Mouse (Mus musculus): ENCODE results near the gene Caln1.
"Not testable (repeated sequence)": the region's sequence is repeated elsewhere in the genome, so short reads cannot be mapped to it uniquely, and the experiment has no call there.

Caln1 gene

DNA sequence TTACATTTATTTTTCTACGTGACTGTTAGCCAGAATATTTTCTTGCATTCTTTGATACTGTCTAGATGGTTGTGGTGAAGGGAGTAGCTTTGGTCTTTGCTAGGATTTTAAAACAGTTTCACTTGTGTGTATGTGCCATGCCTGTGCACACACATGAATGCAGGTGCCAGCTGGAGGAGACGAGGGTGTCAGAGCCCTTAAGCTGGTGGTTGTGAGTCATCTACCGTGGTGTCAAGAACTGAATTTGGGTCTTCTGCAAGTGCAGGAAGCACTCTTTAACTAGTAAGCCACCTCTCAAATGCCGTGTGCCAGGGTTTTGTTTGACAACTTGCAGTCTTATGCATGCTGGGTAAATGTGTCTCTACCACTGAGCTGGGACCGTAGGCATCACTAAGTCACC, 178.2 kb downstream of the Caln1 start:
- no peak for DNase-seq (ENCODE audit: low spot score)

GRCm38 (mm10) chr5:130553916-130554315, 184.7 kb downstream of the Caln1 start:
- no peak for DNase-seq (ENCODE audit: low spot score)

DNA sequence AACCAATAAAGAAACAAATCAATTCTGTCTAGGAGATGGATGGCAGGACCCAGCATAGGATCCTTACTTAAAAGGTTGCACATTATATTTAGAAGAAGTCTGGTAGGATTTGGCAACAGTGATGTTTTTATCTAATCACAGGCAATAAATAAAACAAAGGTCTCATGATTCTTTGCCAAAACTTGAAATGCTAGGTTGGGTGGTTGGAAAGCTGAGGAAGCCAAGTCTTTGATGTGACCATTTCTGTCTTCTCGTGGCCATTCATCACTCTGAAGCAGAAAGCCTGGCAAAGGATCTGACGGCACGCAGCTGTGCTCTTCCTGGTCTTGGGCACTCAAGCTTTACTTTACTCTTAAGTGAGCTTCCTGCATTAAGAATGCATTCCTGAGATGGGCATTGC, 193.9 kb downstream of the Caln1 start:
- peak; percentile 20 for DNase-seq (ENCODE audit: low spot score)

- no peak for DNase-seq (ENCODE audit: low spot score)
Measured at GRCm38 (mm10) chr5:130566002-130566401, 196.7 kb downstream of the Caln1 start.

GRCm38 (mm10) chr5:130577581-130577980, 208.3 kb downstream of the Caln1 start:
- no peak for DNase-seq (ENCODE audit: low spot score)

GRCm38 (mm10) chr5:130584042-130584441, 214.8 kb downstream of the Caln1 start:
- no peak for DNase-seq (ENCODE audit: low spot score)

DNA sequence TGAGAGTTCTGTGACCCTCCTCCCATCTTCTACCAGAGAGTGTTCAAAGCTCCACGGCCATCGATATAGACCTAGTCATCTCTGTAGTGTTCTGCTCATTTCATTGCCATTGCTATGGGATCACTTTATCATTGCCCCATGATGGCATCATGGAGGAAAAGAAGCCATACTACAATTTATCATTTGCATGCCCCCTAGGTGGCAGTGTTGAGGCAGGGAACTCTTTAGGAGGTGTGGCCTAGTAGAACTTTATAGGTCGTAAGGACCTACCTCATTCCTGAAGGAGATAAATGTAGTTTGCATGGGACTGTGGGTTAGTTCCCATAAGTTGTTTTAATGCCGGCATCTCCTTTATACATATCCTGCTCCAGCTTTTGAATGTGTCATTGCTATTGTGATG, 217.0 kb downstream of the Caln1 start:
- DNase-seq (ENCODE audit: low spot score), result no peak

DNA sequence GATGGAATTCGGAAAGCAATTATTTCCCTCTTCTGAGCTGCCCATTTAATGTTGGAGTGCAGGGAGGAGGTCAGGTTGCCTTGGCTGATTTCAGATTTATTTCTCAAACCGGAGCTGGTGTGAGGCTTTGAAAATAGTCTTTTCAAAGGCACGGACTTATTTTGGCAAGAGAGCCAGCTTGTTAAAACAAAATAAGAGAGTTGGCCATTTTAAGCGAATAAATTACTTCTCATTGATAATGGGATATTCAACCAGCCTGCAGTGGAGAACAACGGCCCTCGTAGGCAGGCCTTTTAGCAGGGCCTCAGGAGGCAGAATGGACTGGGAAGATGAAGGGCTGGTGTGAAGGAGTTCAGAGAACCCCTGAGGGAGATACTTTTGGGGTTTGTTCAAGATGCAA, 227.3 kb downstream of the Caln1 start:
- no peak for DNase-seq (ENCODE audit: low spot score)

- no peak for DNase-seq (ENCODE audit: low spot score)
Measured at GRCm38 (mm10) chr5:130613657-130614056, 244.4 kb downstream of the Caln1 start.

DNA sequence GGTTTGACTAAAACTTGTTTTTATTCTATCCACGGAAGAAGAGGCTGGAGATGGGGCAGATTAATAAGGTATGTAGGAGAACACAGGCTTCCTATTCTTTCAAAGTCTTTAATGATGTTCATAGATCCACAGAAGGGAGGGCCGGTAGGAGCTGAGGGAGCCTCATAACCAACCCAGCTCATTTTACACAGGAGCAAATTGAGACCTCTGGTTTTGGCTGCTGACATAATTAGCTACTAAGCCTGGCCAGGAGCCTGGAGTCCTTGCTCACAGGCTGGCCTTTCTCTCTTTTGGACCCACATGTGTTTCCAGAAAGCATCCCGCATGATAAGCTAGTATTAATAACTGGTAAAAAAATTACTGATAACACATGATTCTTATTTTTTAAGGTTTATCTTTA, 245.0 kb downstream of the Caln1 start:
- DNase-seq (ENCODE audit: low spot score), result no peak

GRCm38 (mm10) chr5:130620060-130620459, 250.8 kb downstream of the Caln1 start:
- DNase-seq (ENCODE audit: low spot score), result no peak

GRCm38 (mm10) chr5:130623206-130623605, 254.0 kb downstream of the Caln1 start:
- DNase-seq (ENCODE audit: low spot score), result no peak

GRCm38 (mm10) chr5:130627800-130628199, 258.5 kb downstream of the Caln1 start:
- no peak for DNase-seq (ENCODE audit: low spot score)

DNA sequence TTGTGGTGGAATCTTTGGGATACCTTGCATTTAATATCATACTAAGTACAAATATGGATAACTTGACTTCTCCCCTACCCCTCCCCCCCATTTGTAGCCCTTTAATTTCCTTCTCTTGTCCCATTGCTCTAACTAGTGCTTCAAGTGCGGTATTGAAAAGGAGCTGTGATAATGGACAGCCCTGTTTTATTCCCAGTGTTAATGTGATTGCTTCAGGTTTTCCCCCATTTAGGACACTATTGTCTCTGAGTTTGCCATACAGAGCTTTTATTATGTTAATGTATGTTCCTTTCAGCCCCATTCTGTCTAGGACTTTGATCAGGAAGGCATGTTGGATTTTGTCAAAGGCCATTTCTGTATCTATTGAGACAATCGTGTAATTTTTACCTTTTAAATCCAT, 266.1 kb downstream of the Caln1 start:
- no peak for DNase-seq (ENCODE audit: low spot score)

GRCm38 (mm10) chr5:130641881-130642280, 272.6 kb downstream of the Caln1 start:
- DNase-seq (ENCODE audit: low spot score), result no peak

GRCm38 (mm10) chr5:130646126-130646525, 276.9 kb downstream of the Caln1 start:
- DNase-seq (ENCODE audit: low spot score), result not testable (repeated sequence)

DNA sequence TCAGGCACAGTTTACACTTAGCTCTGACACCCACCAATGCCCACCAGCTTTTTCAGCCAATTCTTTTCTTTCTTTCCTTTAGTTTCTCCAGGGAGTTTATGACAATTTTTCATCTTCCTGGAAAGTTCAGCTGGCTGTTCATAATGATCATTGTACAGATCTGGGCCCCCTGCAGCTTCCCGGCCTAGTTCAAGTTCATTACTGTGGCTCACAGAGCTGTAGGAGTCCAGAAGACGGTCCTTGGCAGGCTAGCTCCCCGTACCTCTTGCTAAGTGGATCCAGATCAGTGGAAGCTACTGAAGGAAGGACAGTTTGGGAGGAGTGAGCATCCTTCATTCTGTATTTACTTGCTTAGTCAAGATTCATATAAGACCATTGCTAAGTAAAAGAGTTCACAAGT, 288.9 kb downstream of the Caln1 start:
- no peak for DNase-seq (ENCODE audit: low spot score)

GRCm38 (mm10) chr5:130666091-130666490, 296.8 kb downstream of the Caln1 start:
- DNase-seq (ENCODE audit: low spot score), result no peak

DNA sequence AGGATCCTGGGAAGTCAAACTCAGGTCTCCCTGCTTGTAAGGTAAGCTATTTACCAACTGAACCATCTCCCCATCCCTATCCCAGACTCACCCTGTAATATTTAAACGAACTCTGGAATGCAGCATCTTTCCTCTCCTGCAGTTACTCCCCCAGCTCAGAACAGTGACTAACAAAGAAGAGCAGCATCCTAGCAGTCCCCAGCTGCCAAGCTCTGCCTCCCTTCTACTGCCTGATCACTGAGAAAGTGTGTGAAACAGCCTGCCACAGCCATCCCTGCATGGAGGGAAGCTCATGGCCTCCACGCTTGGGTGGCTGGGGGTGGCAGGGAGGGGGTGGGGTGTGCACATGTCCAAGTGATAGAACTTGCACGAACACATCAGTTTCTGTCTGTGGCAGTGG, 303.3 kb downstream of the Caln1 start:
- DNase-seq (ENCODE audit: low spot score), result no peak

GRCm38 (mm10) chr5:130673092-130673491, 303.8 kb downstream of the Caln1 start:
- DNase-seq (ENCODE audit: low spot score), result no peak

GRCm38 (mm10) chr5:130677895-130678294, 308.6 kb downstream of the Caln1 start:
- DNase-seq (ENCODE audit: low spot score), result no peak

DNA sequence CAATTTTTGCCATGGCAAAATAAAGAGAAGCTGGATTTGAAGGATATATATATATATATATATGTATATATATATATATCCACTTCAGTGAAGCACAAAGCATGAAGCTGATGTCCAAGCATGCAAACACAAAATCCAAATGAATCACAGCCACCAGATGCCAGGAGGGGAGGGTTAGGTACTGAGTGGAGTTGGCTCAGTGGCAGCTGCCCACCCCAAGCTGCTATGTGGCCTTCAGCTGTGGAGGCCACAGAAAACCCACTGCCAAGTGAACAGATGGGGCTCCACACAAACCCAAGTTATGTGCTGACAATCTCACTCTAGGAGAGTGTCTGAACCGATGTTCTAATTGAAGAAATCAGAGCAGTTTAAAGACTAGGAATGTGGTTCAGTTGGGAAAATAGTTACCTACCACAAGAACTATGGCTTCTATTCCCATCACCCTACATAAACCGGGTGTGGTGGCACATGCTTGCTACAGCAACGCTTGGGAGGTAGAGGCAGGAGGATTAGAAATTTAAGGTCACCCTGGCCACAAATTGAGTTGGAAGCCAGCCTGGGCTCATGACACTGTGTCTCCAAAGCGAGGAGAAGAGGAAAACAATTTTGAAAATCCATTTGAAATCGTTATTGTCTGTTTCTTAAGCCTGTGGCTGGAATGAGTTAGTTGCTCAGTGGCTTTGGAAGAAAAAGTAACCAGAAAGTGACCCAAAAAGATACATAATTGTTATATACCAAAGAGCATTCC, 316.8 kb downstream of the Caln1 start:
- no peak for DNase-seq (ENCODE audit: low spot score)

DNA sequence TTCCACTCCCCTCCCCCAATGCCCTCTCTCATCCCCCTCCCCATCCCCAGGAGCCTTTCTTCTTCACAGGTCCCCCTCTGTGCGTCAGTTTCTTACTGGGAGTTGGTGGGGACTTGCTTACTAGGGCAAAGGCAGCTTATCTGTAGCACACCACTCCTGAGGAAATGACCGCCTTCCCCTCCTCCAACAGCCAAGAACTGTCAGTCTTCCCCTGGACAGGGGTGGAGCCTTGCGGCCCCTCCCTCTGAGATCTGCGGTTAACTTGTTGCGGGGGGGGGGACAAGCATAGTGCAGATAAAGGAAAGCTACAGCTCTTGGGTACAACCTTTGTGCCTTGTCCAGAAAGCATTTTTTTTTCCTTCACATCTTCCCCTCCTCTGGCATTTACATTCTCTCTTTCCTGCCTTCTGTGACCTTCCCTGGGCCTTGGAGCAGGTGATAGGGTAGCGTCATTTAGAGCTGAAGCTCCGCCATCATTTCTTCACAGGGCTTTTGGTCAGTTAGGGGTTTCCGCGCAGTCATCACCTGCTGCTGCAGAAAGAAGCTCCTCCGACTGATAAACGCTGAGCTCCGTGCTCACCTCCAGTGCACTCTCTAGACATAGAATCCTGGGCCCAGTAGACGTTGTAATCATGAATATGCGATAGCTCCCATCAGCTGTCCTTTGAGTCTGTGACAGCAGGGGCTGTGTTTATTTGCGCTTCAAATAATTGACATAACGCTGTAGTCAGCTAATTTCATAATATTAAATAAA, 319.3 kb downstream of the Caln1 start:
- no peak for DNase-seq (ENCODE audit: low spot score)

DNA sequence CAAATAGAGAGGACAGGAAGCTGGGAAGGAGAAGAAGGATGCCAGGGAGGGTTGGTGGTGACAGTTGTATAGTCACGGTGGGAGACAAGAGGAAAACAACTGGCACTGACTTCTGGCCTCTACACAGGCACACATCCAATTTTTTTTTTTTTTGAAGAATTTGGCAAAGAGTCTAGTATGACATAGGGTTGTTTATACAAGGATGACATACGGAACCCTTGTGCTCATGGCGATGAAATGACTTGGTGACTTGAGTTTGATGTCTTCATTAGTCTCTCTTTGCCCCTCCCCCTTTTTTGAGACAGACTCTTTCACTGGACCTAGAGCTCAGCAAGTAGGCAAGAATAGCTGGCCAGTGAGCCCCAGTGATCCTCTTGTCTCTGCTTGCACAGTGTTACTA, 322.1 kb downstream of the Caln1 start:
- no peak for DNase-seq (ENCODE audit: low spot score)
